Mouse (Mus musculus): ENCODE data around the gene Ppp2r5b. TPM values are rescaled to one million over a fixed set of nuclear protein-coding genes. Genes with fewer than 3 reads are reported as not detected.

Ppp2r5b gene
- total and polyA plus RNA-seq, 3 experiments: 2.8 to 9.8 (median 3.4) TPM

- no peak for TF ChIP-seq PAX5 (IDR thresholded peaks at IDR 0.05; ENCODE audit: low read length)
- TF ChIP-seq ZC3H11A (IDR thresholded peaks at IDR 0.05; ENCODE audit: low read depth, low read length): no peak
- TF ChIP-seq CHD1 (IDR thresholded peaks at IDR 0.05; ENCODE audit: low read depth, low read length): no peak
- no peak for TF ChIP-seq POLR2AphosphoS2 (IDR thresholded peaks at IDR 0.05; ENCODE audit: low read depth, low read length)
- no peak for TF ChIP-seq ELF1 (IDR thresholded peaks at IDR 0.05; ENCODE audit: low read depth, low read length)
- TF ChIP-seq NELFE (IDR thresholded peaks at IDR 0.05; ENCODE audit: low read depth, low read length): no peak
- TF ChIP-seq KAT2A (IDR thresholded peaks at IDR 0.05; ENCODE audit: insufficient replicate concordance, low read length): no peak
- no peak for TF ChIP-seq CTCF (conservative IDR thresholded peaks at IDR 0.05 in 1 of 2, IDR thresholded peaks at IDR 0.05 in 1 of 2; ENCODE audit: low read depth in 2 of 2, low read length in 2 of 2)
- TF ChIP-seq MAZ (IDR thresholded peaks at IDR 0.05; ENCODE audit: low read depth, low read length): no peak
- TF ChIP-seq TCF12 (IDR thresholded peaks at IDR 0.05; ENCODE audit: low read depth, low read length): no peak
- no peak for TF ChIP-seq IRF4 (IDR thresholded peaks at IDR 0.05; ENCODE audit: low read depth, low read length)
- TF ChIP-seq TBP (conservative IDR thresholded peaks at IDR 0.05; ENCODE audit: low read depth, low read length): no peak
- TF ChIP-seq ZMIZ1 (IDR thresholded peaks at IDR 0.05; ENCODE audit: low read depth, low read length): no peak
- no peak for TF ChIP-seq MAX (IDR thresholded peaks at IDR 0.05; ENCODE audit: low read length)
- TF ChIP-seq ZKSCAN1 (IDR thresholded peaks at IDR 0.05; ENCODE audit: borderline replicate concordance, low read depth, low read length): no peak
- TF ChIP-seq CHD2 (IDR thresholded peaks at IDR 0.05; ENCODE audit: low read length): no peak
- no peak for TF ChIP-seq JUN (IDR thresholded peaks at IDR 0.05; ENCODE audit: insufficient read depth, low read depth, low read length)
- no peak for TF ChIP-seq MXI1 (IDR thresholded peaks at IDR 0.05; ENCODE audit: low read depth, low read length)
- dilution Hi-C loops (cut with MboI; ENCODE audit: extremely low pct_ligation_motif_present, extremely low pct_unique_long_range_greater_than_20kb, low sequenced_read_pairs): no loop called here
- H3K36me3 ChIP-seq (replicated peaks in 1 of 2; ENCODE audit: control insufficient read depth in 1 of 2, insufficient read depth in 1 of 2, low read length in 1 of 2): peaks cover 0 to 4% of the 10 kb centered on the region in 2 experiments
- H3K27ac ChIP-seq (ENCODE audit: insufficient read depth, low read depth): no peak overlapping the region
- no peak for DNase-seq (ENCODE audit: extremely low read depth)
- H3K9me3 ChIP-seq (replicated peaks; ENCODE audit: low read length): no peaks in the 10 kb centered on the region
- in situ Hi-C loops (cut with MboI; ENCODE audit: low pct_ligation_motif_present, low pct_unique_long_range_greater_than_20kb, low sequenced_read_pairs): no loop called here
- peaks cover 2% of the 10 kb centered on the region for H3K27me3 ChIP-seq (replicated peaks)
- H3K4me1 ChIP-seq (ENCODE audit: control insufficient read depth in 1 of 2, insufficient read depth in 2 of 2): peaks cover 19 to 55% of the 10 kb centered on the region in 2 experiments
- H3K4me2 ChIP-seq (ENCODE audit: insufficient read depth, low read depth, poor library complexity, severe bottlenecking): no peak overlapping the region
- H3K4me3 ChIP-seq (replicated peaks in 1 of 3; ENCODE audit: low read depth in 2 of 3, low read length in 2 of 3, poor library complexity in 1 of 3): no peak overlapping the region
- no peak overlapping the region for H3K9ac ChIP-seq (ENCODE audit: insufficient read depth, low read depth)
- peaks cover 6% of the 10 kb centered on the region; the same call in 1 of the 2 replicates for H3K79me2 ChIP-seq (replicated peaks; ENCODE audit: control insufficient read depth, extremely low read depth, insufficient read depth, poor library complexity, severe bottlenecking)
Measured at GRCm38 (mm10) chr19:6271206-6271605, 35.5 kb upstream of the Ppp2r5b start.

- peaks cover 5% of the 10 kb centered on the region; the same call in 1 of the 2 replicates for H3K79me2 ChIP-seq (replicated peaks; ENCODE audit: control insufficient read depth, extremely low read depth, insufficient read depth, poor library complexity, severe bottlenecking)
- DNase-seq (ENCODE audit: extremely low read depth): no peak
- peaks cover 19 to 51% of the 10 kb centered on the region in 2 experiments for H3K4me1 ChIP-seq (ENCODE audit: control insufficient read depth in 1 of 2, insufficient read depth in 2 of 2)
- TF ChIP-seq SMC3 (IDR thresholded peaks at IDR 0.05; ENCODE audit: low read depth, low read length): no peak
- no peak for TF ChIP-seq HCFC1 (IDR thresholded peaks at IDR 0.05; ENCODE audit: low read depth, low read length)
- no peak for TF ChIP-seq RCOR1 (conservative IDR thresholded peaks at IDR 0.05; ENCODE audit: low read depth, low read length)
- no peak for TF ChIP-seq ZNF384 (IDR thresholded peaks at IDR 0.05; ENCODE audit: low read depth, low read length)
- no peak for TF ChIP-seq MYC (IDR thresholded peaks at IDR 0.05; ENCODE audit: low read depth, low read length)
- no peak for TF ChIP-seq ZC3H11A (IDR thresholded peaks at IDR 0.05; ENCODE audit: low read depth, low read length)
- TF ChIP-seq SIN3A (IDR thresholded peaks at IDR 0.05; ENCODE audit: low read length): no peak
- H3K36me3 ChIP-seq (replicated peaks in 1 of 2; ENCODE audit: control insufficient read depth in 1 of 2, insufficient read depth in 1 of 2, low read length in 1 of 2): peaks cover 0 to 4% of the 10 kb centered on the region in 2 experiments
- peaks cover 2% of the 10 kb centered on the region for H3K27me3 ChIP-seq (replicated peaks)
- no peak overlapping the region for H3K27ac ChIP-seq (ENCODE audit: insufficient read depth, low read depth)
- dilution Hi-C loops (cut with MboI; ENCODE audit: extremely low pct_ligation_motif_present, extremely low pct_unique_long_range_greater_than_20kb, low sequenced_read_pairs): no loop called here
- H3K4me2 ChIP-seq (ENCODE audit: insufficient read depth, low read depth, poor library complexity, severe bottlenecking): no peak overlapping the region
- H3K9ac ChIP-seq (ENCODE audit: insufficient read depth, low read depth): no peak overlapping the region
- no peak overlapping the region for H3K4me3 ChIP-seq (replicated peaks in 1 of 3; ENCODE audit: low read depth in 2 of 3, low read length in 2 of 3, poor library complexity in 1 of 3)
- no peaks in the 10 kb centered on the region for H3K9me3 ChIP-seq (replicated peaks; ENCODE audit: low read length)
- in situ Hi-C loops (cut with MboI; ENCODE audit: low pct_ligation_motif_present, low pct_unique_long_range_greater_than_20kb, low sequenced_read_pairs): no loop called here
Measured at GRCm38 (mm10) chr19:6270661-6271060, 35.0 kb upstream of the Ppp2r5b start.
